Mouse (Mus musculus) MEL-GATA-1-ER (cell line): ENCODE measurements around the gene Mccc2.

Experiments
- DNase-seq: peaks from one replicate; pipeline ENCODE4 v3.0.0-alpha.2; 2012; ENCODE audit warnings: low read depth; ENCODE audit errors: extremely low read depth

Gene Mccc2

GRCm38 (mm10) chr13:99939320-99939671 is 76.1 kb downstream of the Mccc2 start:
- DNase-seq: no peak

DNA sequence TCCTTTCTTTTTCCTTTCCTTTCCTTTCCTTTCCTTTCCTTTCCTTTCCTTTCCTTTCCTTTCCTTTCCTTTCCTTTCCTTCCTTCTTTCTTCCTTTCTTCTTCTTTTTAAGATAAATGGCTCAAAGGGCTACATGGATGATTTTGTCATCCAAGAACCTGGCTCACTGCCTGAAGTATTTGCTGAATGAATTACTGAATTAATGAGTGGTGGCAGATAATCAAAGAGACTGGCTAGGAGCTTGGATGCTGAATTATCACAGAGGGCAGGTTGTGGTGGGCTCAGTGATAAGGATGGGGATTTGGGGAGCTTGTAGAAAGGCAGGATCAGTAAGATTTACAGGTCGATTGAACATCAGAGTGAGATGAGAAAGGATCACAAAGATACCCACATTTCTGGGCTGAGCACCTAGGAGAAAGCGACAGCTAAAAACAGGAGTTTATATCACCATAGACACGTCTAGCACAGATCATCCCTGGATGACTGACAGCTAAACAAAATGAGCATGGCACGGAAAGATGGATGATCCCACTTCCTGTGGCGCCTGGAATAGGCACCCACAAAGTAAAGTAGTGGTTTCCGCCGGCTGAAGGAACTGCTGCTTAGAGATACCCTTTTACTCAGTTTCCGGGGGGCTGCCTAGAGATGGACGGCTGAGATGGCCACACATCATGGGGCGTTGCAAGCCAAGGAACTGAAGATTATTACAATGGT is 76.7 kb downstream of the Mccc2 start:
- peak; percentile 39 for DNase-seq

- DNase-seq: no peak
These were observed 77.7 kb downstream of the Mccc2 start for GRCm38 (mm10) chr13:99937741-99938140.

DNA sequence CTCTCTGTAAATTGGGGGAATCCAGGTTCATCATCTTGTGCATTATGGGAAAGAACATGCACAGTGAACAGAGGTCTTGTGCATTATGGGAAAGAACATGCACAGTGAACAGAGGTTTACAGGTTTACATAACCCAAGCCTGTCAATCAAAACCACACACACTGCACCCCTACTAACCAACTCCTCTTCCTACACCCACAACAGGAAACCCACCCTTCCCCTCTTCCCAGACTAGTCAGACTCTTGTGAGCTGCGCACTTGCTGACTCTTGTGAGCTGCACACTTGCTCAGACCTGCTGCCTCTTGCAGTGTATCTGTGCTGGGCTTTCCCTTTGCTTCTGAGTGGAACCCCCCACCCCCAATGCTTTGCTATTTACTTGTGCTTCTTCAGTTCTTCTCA is 83.0 kb downstream of the Mccc2 start:
- DNase-seq: no peak

- no peak for DNase-seq
These were observed 83.9 kb downstream of the Mccc2 start for GRCm38 (mm10) chr13:99931502-99931901.

- DNase-seq: no peak
These were observed 89.2 kb downstream of the Mccc2 start for GRCm38 (mm10) chr13:99926249-99926648.

DNA sequence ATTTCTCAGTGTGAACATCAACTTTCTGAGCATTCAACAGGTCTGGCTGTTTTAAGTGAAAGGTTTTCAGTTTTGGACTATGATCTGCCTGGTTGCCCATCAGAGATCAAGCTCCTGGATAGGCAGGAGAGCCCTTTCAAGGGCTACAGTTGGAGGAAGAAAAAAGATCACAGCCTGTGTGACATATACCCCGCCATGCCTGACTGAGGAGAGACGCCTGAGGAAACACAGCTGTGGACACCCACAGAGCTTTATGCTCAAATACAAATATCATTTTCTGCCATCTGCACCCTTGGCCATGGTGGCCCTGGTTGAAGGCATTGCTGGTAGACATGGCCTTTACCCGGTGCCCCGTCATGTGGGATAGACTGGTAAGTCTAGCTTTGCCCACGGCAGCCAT is 99.8 kb downstream of the Mccc2 start:
- DNase-seq: no peak

DNA sequence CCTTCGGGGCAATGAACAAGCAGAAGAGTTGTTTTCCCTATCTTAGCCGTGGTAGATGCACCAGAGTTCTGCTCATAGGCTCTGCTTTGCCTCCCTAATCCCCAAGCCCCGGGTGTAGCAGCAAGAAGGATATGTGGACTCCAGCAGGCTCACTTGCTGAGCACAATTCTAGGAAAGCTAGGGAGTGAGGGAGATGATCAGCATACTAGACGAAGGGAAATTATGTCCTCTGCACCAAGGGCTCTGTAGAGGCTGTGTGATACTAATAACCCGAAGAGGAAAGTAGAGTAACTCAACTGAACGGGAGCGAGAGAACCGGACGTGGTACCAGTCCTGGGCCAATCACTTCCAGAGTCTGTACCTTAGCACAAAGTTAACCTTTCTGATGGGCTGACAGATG is 114.5 kb downstream of the Mccc2 start, which contains the start of gene Cartpt:
TSS of gene Cartpt (minus strand) at position 127 of the 400 bp plus-strand sequence.
- no peak for DNase-seq

DNA sequence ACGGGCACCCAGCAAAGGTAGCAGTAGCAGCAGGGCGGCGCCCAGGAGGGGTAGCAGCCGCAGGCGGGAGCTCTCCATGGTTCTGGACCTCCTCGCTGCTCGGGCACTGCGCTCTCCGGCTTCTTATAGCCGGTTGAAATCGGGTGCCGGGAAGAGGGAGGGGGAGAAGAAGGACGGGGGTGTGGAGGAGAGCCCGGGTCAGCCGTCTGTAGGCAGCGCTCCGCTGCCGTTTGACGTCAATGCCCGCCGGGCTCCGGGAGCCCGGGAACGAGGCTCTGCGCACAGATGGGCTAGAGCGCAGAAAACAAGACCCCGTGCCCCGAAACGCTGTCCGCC is 114.9 kb downstream of the Mccc2 start:
- no peak for DNase-seq

- DNase-seq: no peak
These were observed 115.5 kb downstream of the Mccc2 start for GRCm38 (mm10) chr13:99899670-99900556.

DNA sequence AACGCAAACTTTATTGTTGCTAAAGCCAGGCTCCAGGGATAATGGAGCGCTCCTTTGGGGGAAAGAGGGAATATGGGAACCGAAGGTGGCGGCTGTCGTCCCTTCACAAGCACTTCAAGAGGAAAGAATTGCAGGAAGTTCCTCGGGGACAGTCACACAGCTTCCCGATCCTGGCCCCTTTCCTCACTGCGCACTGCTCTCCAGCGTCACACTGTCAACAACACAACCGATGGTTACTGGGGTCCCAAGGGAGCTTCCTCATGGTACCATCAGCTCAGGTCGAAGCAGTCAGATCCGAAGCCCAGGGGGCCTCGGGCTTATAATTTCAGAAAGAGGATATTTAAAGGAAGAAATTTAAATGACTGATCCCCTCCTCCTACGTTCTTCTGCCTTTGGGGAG is 116.6 kb downstream of the Mccc2 start:
- DNase-seq: no peak
